Mouse (Mus musculus): ENCODE measurements around the gene D130052B06Rik.

Gene D130052B06Rik

GRCm38 (mm10) chr11:33598986-33599385 lies at the start of gene D130052B06Rik:
Gene D130052B06Rik (plus strand): TSS chr11:33599302.
- DNase-seq: no peak

GRCm38 (mm10) chr11:33550861-33551560 lies 48.1 kb upstream of the D130052B06Rik start:
- no peak for DNase-seq

- no peak for DNase-seq
Measured at GRCm38 (mm10) chr11:33554123-33554522, 45.0 kb upstream of the D130052B06Rik start.

GRCm38 (mm10) chr11:33563921-33564320 lies 35.2 kb upstream of the D130052B06Rik start:
- DNase-seq: no peak

GRCm38 (mm10) chr11:33570413-33570812 lies 28.7 kb upstream of the D130052B06Rik start:
- no peak for DNase-seq

GRCm38 (mm10) chr11:33574944-33575343 lies 24.2 kb upstream of the D130052B06Rik start:
- peak; percentile 5 to 8 for DNase-seq

GRCm38 (mm10) chr11:33578859-33579258 lies 20.2 kb upstream of the D130052B06Rik start, which contains the start of gene Gabrp:
Gene Gabrp (minus strand): TSS chr11:33578959.
- no peak for DNase-seq

GRCm38 (mm10) chr11:33579621-33580020 lies 19.5 kb upstream of the D130052B06Rik start:
- no peak for DNase-seq

GRCm38 (mm10) chr11:33586614-33587013 lies 12.5 kb upstream of the D130052B06Rik start:
- DNase-seq: no peak

GRCm38 (mm10) chr11:33590771-33591170 lies 8.3 kb upstream of the D130052B06Rik start:
- DNase-seq: no peak

GRCm38 (mm10) chr11:33592826-33593225 lies 6.3 kb upstream of the D130052B06Rik start:
- no peak for DNase-seq

GRCm38 (mm10) chr11:33596655-33597054 lies 2.4 kb upstream of the D130052B06Rik start:
- DNase-seq: no peak

GRCm38 (mm10) chr11:33603174-33603573 lies 4.1 kb downstream of the D130052B06Rik start:
- no peak for DNase-seq

- no peak for DNase-seq
Measured at GRCm38 (mm10) chr11:33607784-33608183, 8.7 kb downstream of the D130052B06Rik start.

GRCm38 (mm10) chr11:33614218-33614617 lies 15.1 kb downstream of the D130052B06Rik start:
- DNase-seq: peak; percentile 33 to 40

- DNase-seq: no peak
Measured at GRCm38 (mm10) chr11:33627136-33627742, 28.1 kb downstream of the D130052B06Rik start.

- no peak for DNase-seq
Measured at GRCm38 (mm10) chr11:33637107-33637506, 38.0 kb downstream of the D130052B06Rik start.

GRCm38 (mm10) chr11:33649358-33649757 lies 50.3 kb downstream of the D130052B06Rik start:
- no peak for DNase-seq

- no peak for DNase-seq
Measured at GRCm38 (mm10) chr11:33654485-33654884, 55.4 kb downstream of the D130052B06Rik start.

- no peak for DNase-seq
Measured at GRCm38 (mm10) chr11:33655221-33655620, 56.1 kb downstream of the D130052B06Rik start.

- no peak for DNase-seq
Measured at GRCm38 (mm10) chr11:33655861-33656593, 56.9 kb downstream of the D130052B06Rik start.

- no peak for DNase-seq
Measured at GRCm38 (mm10) chr11:33660016-33660913, 61.2 kb downstream of the D130052B06Rik start.

Data from thymus, postnatal 36 days (tissue).